Mouse (Mus musculus) neural tube, embryonic 11.5 days (tissue): ENCODE measurements at regions not wholly inside any gene's neighbourhood (a gene's known extent, or its start where the extent isn't known, plus 50 kb on each side); places are given as distances from the start of the nearest gene placed in this dataset.

Source experiments
- ATAC-seq: fragments of 200-750 bp; cut with Nextera tagmentation; 2 replicates; pipeline ENCODE4 v1.8.0; 2017; ENCODE audit warnings: moderate number of reproducible peaks, mild to moderate bottlenecking, moderate TSS enrichment, moderate library complexity; ENCODE audit not compliant: insufficient read depth, low FRiP score, low TSS enrichment
- DNase-seq: peaks from one replicate; pipeline ENCODE4 v3.0.0-alpha.2; 2015; ENCODE audit warnings: low spot score
- H3K27ac ChIP-seq: fragments of 300-500 bp; sonication (generic); 2 replicates; pipeline ENCODE4 v1.5.1; 2014; ENCODE audit warnings: low read depth, mild to moderate bottlenecking, low read length
- H3K27me3 ChIP-seq: fragments of 300-500 bp; sonication (generic); 2 replicates; pipeline ENCODE4 v1.6.1; 2014; ENCODE audit warnings: mild to moderate bottlenecking, low read length, mixed read lengths; ENCODE audit not compliant: control insufficient read depth, insufficient read depth
- H3K36me3 ChIP-seq: fragments of 300-500 bp; sonication (generic); 2 replicates; pipeline ENCODE4 v1.6.1; 2014; ENCODE audit warnings: mild to moderate bottlenecking, low read length, moderate library complexity, mixed read lengths; ENCODE audit not compliant: control insufficient read depth, insufficient read depth
- H3K4me1 ChIP-seq: fragments of 300-500 bp; sonication (generic); 2 replicates; pipeline ENCODE4 v1.6.1; 2014; ENCODE audit warnings: low read length, mixed read lengths; ENCODE audit not compliant: control insufficient read depth, insufficient read depth
- H3K4me2 ChIP-seq: fragments of 300-500 bp; sonication (generic); 2 replicates; pipeline ENCODE4 v1.6.1; 2014; ENCODE audit warnings: low read depth, mild to moderate bottlenecking, moderate library complexity
- H3K4me3 ChIP-seq: fragments of 300-500 bp; sonication (generic); 2 replicates; pipeline ENCODE4 v1.5.1; 2014; ENCODE audit warnings: low read depth, low read length
- H3K9ac ChIP-seq: fragments of 300-500 bp; sonication (generic); 2 replicates; pipeline ENCODE4 v1.6.1; 2014; ENCODE audit warnings: mild to moderate bottlenecking, low read length
- H3K9me3 ChIP-seq: fragments of 300-500 bp; sonication (generic); 2 replicates; pipeline ENCODE4 v1.6.1; 2016; ENCODE audit warnings: low read length; ENCODE audit not compliant: control insufficient read depth
- WGBS: fragments of 180-500 bp; shearing (Covaris S2); extraction: QIAGEN DNeasy Blood & Tissue Kit; methylation state at CpG from one replicate; pipeline ENCODE4 v1.1.7; 2014; 5-methylcytosine and 5-hydroxymethylcytosine counted together

- DNase-seq, result no peak
- WGBS, result 89% methylated on average over 9 of the region's 9 CpGs
- no peak overlapping the region for H3K4me3 ChIP-seq
- no peaks in the 10 kb centered on the region for H3K36me3 ChIP-seq
- no peaks in the 10 kb centered on the region for H3K9me3 ChIP-seq
- H3K4me1 ChIP-seq, result no peaks in the 10 kb centered on the region
- no peaks in the 10 kb centered on the region for H3K27me3 ChIP-seq
- no peak overlapping the region for H3K9ac ChIP-seq
- H3K27ac ChIP-seq, result no peak overlapping the region
- H3K4me2 ChIP-seq, result no peak overlapping the region
- ATAC-seq, result no peak
Observed at GRCm38 (mm10) chr17:7680658-7681057, 146.4 kb downstream of the Fndc1 start.

DNA sequence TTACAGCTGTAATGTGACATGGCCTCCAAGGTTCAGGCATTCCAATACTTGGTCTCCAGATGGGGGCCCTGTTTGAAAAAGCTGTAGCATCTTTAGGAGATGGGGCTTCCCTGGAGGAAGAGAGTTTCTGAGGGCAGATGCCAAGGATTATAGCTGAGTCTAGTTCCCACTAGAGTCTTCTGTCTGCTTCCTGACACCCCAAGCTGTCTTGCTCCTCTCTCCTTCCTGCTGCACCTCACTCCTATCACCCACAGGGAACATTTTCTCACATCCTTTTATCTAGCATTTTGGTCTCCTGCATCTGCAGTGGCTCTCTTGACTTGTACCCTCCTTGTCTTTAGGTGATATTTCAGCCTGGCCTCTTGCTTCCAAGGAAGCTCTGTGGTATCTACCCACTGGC, 147.3 kb downstream of the Fndc1 start:
- Histone ChIP-seq H3K9me3 (no peaks in the 10 kb centered on the region), H3K4me3 (no peak overlapping the region), H3K27ac (no peak overlapping the region), H3K27me3 (no peaks in the 10 kb centered on the region), H3K36me3 (no peaks in the 10 kb centered on the region), H3K4me1 (no peaks in the 10 kb centered on the region), H3K4me2 (no peak overlapping the region), H3K9ac (no peak overlapping the region)
- DNase-seq (no peak), ATAC-seq (no peak)

- Histone ChIP-seq H3K4me1 (no peaks in the 10 kb centered on the region), H3K4me3 (no peak overlapping the region), H3K27ac (no peak overlapping the region), H3K9me3 (no peaks in the 10 kb centered on the region), H3K27me3 (no peaks in the 10 kb centered on the region), H3K4me2 (no peak overlapping the region), H3K36me3 (no peaks in the 10 kb centered on the region), H3K9ac (no peak overlapping the region)
- ATAC-seq (no peak), DNase-seq (no peak)
- WGBS, result 84% methylated on average over 9 of the region's 9 CpGs
Observed at GRCm38 (mm10) chr17:7678898-7679297, 148.2 kb downstream of the Fndc1 start.

DNA sequence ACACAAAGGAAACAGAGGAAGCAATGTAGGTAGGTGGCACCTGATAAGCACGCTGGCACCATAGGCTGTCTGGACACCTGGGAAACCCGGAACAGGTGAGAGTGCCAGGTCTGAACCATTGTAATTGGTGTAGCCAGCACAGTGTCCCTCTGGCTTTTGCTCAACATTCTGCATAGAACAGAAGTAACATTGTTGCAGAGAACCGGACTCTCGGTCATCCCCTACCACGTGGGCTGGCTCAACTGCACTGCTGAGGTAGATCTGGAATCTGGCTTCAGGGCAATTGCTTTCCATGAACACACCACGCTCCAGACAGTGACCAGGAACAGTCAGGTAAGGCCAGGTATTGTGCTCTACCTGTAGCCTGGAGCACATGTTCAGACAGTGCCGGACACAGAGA, 149.3 kb downstream of the Fndc1 start:
- no peak for ATAC-seq
- Histone ChIP-seq H3K4me3 (no peak overlapping the region), H3K4me2 (no peak overlapping the region), H3K4me1 (no peaks in the 10 kb centered on the region), H3K9ac (no peak overlapping the region), H3K27ac (no peak overlapping the region), H3K9me3 (no peaks in the 10 kb centered on the region), H3K36me3 (no peaks in the 10 kb centered on the region), H3K27me3 (no peaks in the 10 kb centered on the region)
- no peak for DNase-seq
- WGBS, result 92% methylated on average over 7 of the region's 7 CpGs

- Histone ChIP-seq H3K9ac (no peak overlapping the region), H3K4me1 (no peaks in the 10 kb centered on the region), H3K36me3 (no peaks in the 10 kb centered on the region), H3K27me3 (no peaks in the 10 kb centered on the region), H3K27ac (no peak overlapping the region), H3K9me3 (no peaks in the 10 kb centered on the region), H3K4me2 (no peak overlapping the region), H3K4me3 (no peak overlapping the region)
- WGBS, result 80% methylated on average over 8 of the region's 8 CpGs
- DNase-seq (no peak), ATAC-seq (no peak)
Observed at GRCm38 (mm10) chr17:7677301-7677700, 149.8 kb downstream of the Fndc1 start.

GRCm38 (mm10) chr17:7676776-7677175, 150.3 kb downstream of the Fndc1 start:
- Histone ChIP-seq H3K36me3 (no peaks in the 10 kb centered on the region), H3K27me3 (no peaks in the 10 kb centered on the region), H3K4me1 (no peaks in the 10 kb centered on the region), H3K9ac (no peak overlapping the region), H3K27ac (no peak overlapping the region), H3K9me3 (no peaks in the 10 kb centered on the region), H3K4me2 (no peak overlapping the region), H3K4me3 (no peak overlapping the region)
- WGBS, result 85% methylated on average over 2 of the region's 2 CpGs
- DNase-seq (no peak), ATAC-seq (no peak)

GRCm38 (mm10) chr17:7674511-7674910, 152.6 kb downstream of the Fndc1 start:
- no peak for DNase-seq
- H3K4me3 ChIP-seq, result no peak overlapping the region
- H3K9me3 ChIP-seq, result no peaks in the 10 kb centered on the region
- no peak overlapping the region for H3K9ac ChIP-seq
- no peak for ATAC-seq
- H3K36me3 ChIP-seq, result no peaks in the 10 kb centered on the region
- 90% methylated on average over 2 of the region's 2 CpGs for WGBS
- H3K27ac ChIP-seq, result no peak overlapping the region
- H3K27me3 ChIP-seq, result no peaks in the 10 kb centered on the region
- no peaks in the 10 kb centered on the region for H3K4me1 ChIP-seq
- no peak overlapping the region for H3K4me2 ChIP-seq

- 60% methylated on average over 3 of the region's 3 CpGs for WGBS
- Histone ChIP-seq H3K4me3 (no peak overlapping the region), H3K9ac (no peak overlapping the region), H3K36me3 (no peaks in the 10 kb centered on the region), H3K4me1 (no peaks in the 10 kb centered on the region), H3K27me3 (no peaks in the 10 kb centered on the region), H3K27ac (no peak overlapping the region), H3K4me2 (no peak overlapping the region), H3K9me3 (no peaks in the 10 kb centered on the region)
- ATAC-seq (no peak), DNase-seq (no peak)
Observed at GRCm38 (mm10) chr17:7667826-7668225, 159.3 kb downstream of the Fndc1 start.

GRCm38 (mm10) chr17:7666781-7667398, 160.2 kb downstream of the Fndc1 start:
- Histone ChIP-seq H3K27me3 (no peaks in the 10 kb centered on the region), H3K36me3 (no peaks in the 10 kb centered on the region), H3K9me3 (no peaks in the 10 kb centered on the region), H3K4me2 (no peak overlapping the region), H3K4me1 (no peaks in the 10 kb centered on the region), H3K4me3 (no peak overlapping the region), H3K27ac (no peak overlapping the region), H3K9ac (no peak overlapping the region)
- ATAC-seq (no peak), DNase-seq (no peak)
- WGBS, result 76% methylated on average over 6 of the region's 6 CpGs
